Mouse (Mus musculus) adrenal gland, postnatal 36 days (tissue): ENCODE results near the gene Olfr923. TPM values are rescaled to one million over a fixed set of nuclear protein-coding genes. Genes with fewer than 3 reads are reported as not detected.
"Not testable (repeated sequence)": the region's sequence is repeated elsewhere in the genome, so short reads cannot be mapped to it uniquely, and the experiment has no call there.

ENCODE experiments used
- DNase-seq, 2 experiments: peaks; one replicate each; pipeline ENCODE4 v3.0.0; 2021; ENCODE audit warnings: mixed read lengths in 1 of 2
- long read RNA-seq, 2 experiments: library from polyadenylated mRNA; stranded (forward); transcript quantifications; one replicate each; pipeline ENCODE4 v2.0.0; 2021; ENCODE audit warnings: borderline sequencing depth in 2 of 2
- total RNA-seq, 2 experiments: library from RNA; stranded (reverse); gene quantifications; 2 replicates each; pipeline ENCODE4 v1.2.3; 2021

Olfr923 gene
- not detected for total RNA-seq
- long read RNA-seq, experiment 1, result 0 reads
- long read RNA-seq, experiment 2, result 0 reads

DNA sequence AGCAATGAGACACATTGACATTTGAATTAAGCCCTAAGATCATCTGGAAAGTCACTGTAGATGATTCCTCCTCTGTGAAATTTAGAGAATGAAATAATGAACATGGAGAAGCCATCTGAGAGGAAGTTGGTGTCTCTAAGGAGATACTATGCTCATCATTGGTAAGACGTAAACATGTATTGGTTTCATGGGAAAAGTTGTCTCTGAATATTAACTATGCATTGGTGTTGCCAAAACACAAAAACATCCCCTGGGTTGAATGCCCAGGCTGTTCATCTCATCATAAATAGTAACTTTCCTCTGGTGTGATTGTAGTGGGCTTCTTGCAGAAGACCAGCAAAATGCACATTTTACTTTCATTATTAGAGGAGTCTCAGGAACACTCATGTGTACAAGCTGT lies at the start of gene Olfr923:
Gene Olfr923, plus strand, starts transcription at position 301 of the 400 bp plus-strand sequence.
- no peak for DNase-seq

- no peak for DNase-seq
These were observed 33.7 kb upstream of the Olfr923 start for GRCm38 (mm10) chr9:38792689-38793088.

GRCm38 (mm10) chr9:38805696-38806095 lies 20.6 kb upstream of the Olfr923 start:
- DNase-seq, result no peak

DNA sequence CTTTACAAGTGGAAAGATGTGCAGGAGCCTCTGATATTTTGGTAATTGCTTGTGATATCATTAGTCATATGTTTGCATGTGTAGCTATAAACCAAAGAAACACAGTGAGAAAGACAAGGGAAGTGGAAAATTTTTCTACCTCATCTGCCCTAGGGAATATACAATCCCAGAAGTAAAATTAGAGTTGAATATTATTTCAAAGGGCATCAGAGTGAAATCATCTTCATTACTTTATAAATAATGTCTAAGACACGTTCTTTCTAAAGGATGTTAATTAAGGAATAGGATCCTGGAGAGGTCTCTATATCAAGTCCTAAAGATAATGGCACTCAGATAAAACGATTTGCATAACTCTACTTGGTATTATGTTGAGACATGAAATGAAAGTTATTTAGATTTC lies 12.0 kb upstream of the Olfr923 start, which contains the start of gene Olfr922:
Gene Olfr922, plus strand, starts transcription at position 301 of the 400 bp plus-strand sequence.
- no peak for DNase-seq

DNA sequence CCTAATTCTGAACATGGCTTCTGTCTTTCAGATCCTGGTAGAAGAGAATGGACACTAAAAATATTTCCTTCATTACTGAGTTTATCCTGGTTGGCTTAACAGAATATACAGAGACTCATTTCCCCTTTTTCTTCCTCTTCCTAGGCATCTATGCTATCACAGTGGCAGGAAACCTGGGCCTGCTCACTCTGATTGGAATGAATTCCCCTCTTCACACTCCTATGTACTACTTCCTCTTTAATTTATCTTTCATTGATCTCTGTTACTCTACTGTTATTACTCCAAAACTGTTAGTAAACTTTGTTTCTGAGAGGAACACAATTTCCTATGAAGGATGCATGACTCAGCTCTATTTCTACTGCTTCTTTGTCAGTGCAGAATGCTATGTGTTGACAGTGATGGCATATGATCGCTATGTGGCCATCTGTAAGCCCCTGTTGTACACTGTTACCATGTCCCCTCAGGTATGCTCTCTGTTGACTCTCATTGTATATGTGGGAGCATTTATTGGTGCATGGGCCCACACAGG lies 10.8 kb upstream of the Olfr923 start:
- DNase-seq, result no peak

GRCm38 (mm10) chr9:38833027-38833426 lies 6.7 kb downstream of the Olfr923 start:
- no peak for DNase-seq

GRCm38 (mm10) chr9:38844149-38844548 lies 17.8 kb downstream of the Olfr923 start, which contains the start of gene Olfr924:
TSS of gene Olfr924 (plus strand) at chr9:38844449.
- no peak for DNase-seq

DNA sequence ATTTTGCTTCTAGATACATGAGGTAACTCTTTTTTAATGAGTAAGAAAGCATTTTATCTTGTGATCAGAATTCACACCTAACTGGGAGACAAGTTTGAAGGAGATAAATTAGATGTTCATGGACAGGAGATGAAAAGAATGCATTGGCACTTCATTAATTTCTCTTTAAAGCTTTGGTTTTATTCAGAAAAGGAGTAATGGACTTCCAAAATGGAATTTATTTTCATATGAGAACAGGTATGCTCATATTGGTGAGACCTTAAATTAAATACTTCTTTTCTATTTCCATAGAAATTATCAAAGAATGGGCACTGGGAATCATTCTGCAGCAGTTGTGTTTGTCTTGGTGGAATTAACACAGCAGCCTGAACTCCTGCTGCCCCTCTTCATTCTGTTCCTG lies 28.4 kb downstream of the Olfr923 start, which contains the start of gene Olfr26:
Gene Olfr26, plus strand, starts transcription at position 301 of the 400 bp plus-strand sequence.
- DNase-seq, result no peak

DNA sequence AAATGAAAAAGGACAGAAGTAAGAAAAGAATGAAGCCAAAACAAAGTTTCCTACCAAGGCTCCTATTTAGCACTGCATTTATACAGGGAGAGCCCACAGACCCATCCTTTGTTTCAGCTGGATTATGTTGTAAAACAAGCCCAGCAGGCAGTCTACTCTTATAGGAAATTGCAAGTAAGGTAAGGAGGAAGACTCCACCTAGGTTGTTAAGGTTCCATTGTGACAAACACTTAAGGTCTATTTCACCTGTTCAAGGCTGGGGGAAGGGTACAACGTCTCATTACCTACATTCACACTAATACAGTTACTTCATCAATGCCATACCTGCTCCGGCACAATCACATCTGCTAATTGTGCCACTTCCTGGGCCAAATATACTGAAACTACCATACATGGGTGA lies 48.5 kb downstream of the Olfr923 start:
- DNase-seq, result not testable (repeated sequence)

GRCm38 (mm10) chr9:38876826-38877225 lies 50.5 kb downstream of the Olfr923 start, which contains the start of gene Olfr926:
TSS of gene Olfr926 (plus strand) at chr9:38877126.
- no peak for DNase-seq

Other genes starting within 250 kb of the Olfr923 start
- gene Olfr912, start 246.4 kb upstream of the Olfr923 start, total RNA-seq, result not detected
- gene Olfr913, start 233.8 kb upstream of the Olfr923 start, total RNA-seq, result not detected
- not detected for gene Olfr914, start 221.4 kb upstream of the Olfr923 start, total RNA-seq
- gene Olfr916, start 166.7 kb upstream of the Olfr923 start, total RNA-seq, result not detected
- not detected for gene Olfr917, start 160.7 kb upstream of the Olfr923 start, total RNA-seq
- not detected for gene Olfr918, start 151.9 kb upstream of the Olfr923 start, total RNA-seq
- gene Olfr919, start 122.9 kb upstream of the Olfr923 start, total RNA-seq, result not detected
- gene Vwa5a, start 108.3 kb upstream of the Olfr923 start, total RNA-seq, result 10 to 100 TPM; 41.1 to 48.3 TPM
- gene Olfr920, start 74.2 kb upstream of the Olfr923 start, total RNA-seq, result under 1 TPM; 0.23 to 0.40 TPM
- not detected for gene Olfr921, start 53.5 kb upstream of the Olfr923 start, total RNA-seq
- not detected for gene Olfr922, start 11.9 kb upstream of the Olfr923 start, total RNA-seq
- gene Olfr924, start 17.9 kb downstream of the Olfr923 start, total RNA-seq, result not detected
- gene Olfr26, start 28.5 kb downstream of the Olfr923 start, total RNA-seq, result not detected
- not detected for gene Olfr926, start 50.6 kb downstream of the Olfr923 start, total RNA-seq
- gene Olfr930, start 103.3 kb downstream of the Olfr923 start, total RNA-seq, result not detected
- gene Olfr933, start 145.8 kb downstream of the Olfr923 start, total RNA-seq, result under 1 TPM in 1 of 2 experiments, not detected in 1; 0.10 TPM
- not detected for gene Olfr934, start 161.8 kb downstream of the Olfr923 start, total RNA-seq
- not detected for gene Olfr935, start 173.1 kb downstream of the Olfr923 start, total RNA-seq
- gene Olfr146, start 196.8 kb downstream of the Olfr923 start, total RNA-seq, result not detected
- not detected for gene Olfr937, start 238.4 kb downstream of the Olfr923 start, total RNA-seq